13 mouse cellular contexts compared by ENCODE assay signal in the genomic region with DNA sequence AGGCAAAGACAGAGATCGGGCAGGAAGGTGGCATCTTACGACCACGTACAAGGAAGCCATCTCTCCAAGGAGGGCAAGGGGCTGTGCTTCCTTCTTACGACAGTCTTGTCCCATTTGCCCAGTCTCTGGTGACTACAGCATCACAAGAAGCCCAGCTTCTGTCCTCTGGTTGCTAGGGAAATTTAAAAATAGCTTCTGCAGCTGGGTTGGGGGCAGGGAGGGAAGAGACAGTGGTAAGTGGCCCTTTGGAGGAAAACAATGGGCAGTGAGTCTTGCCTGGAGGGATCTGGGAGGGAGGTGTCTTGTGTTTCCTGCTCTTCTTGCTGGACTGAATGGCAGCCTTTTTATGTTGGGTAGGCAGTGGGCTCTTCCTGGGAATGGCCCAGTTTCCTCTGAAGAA.
DNase-seq lines count a peak whose midpoint lies in the region; ATAC-seq and TF ChIP-seq lines count a peak whose summit lies in the region.
"Had no signal": no experiment of that assay in that cellular context is flagged by ENCODE, and none has a peak within 500 bp of the region (broad histone marks: within the 10 kb centered on the region; RNA-seq: fewer than 3 reads in every experiment).

No protein-coding gene starts in this region.

- no peak overlapping the region for H3K4me3 ChIP-seq in heart, embryonic 12.5 days
- H3K4me3 ChIP-seq in lung, adult 2 months (replicated peaks; ENCODE audit: extremely low read depth, low read depth, low read length), result no peak overlapping the region
- H3K4me3 ChIP-seq: hindbrain, embryonic 13.5 days; limb, embryonic 15.5 days; midbrain, embryonic 13.5 days had no signal

- H3K4me1 ChIP-seq in heart, embryonic 12.5 days (replicated peaks), result peaks cover 9% of the 10 kb centered on the region
- H3K4me1 ChIP-seq in lung, adult 2 months (ENCODE audit: control insufficient read depth, insufficient read depth, low read length), result no peaks in the 10 kb centered on the region
- H3K4me1 ChIP-seq: hindbrain, embryonic 13.5 days; limb, embryonic 15.5 days; midbrain, embryonic 13.5 days had no signal

- TF ChIP-seq CTCF in lung, adult 2 months (IDR thresholded peaks at IDR 0.05; ENCODE audit: insufficient read depth, low read length), result no peak
- no peak for TF ChIP-seq CTCF in brain, embryonic 14.5 days (IDR thresholded peaks at IDR 0.05; ENCODE audit: borderline replicate concordance, extremely low read depth, insufficient read depth, insufficient read length)

- no peak overlapping the region for H3K9ac ChIP-seq in heart, embryonic 12.5 days
- H3K9ac ChIP-seq: hindbrain, embryonic 13.5 days; limb, embryonic 15.5 days; midbrain, embryonic 13.5 days had no signal

- no peak overlapping the region for H3K4me2 ChIP-seq in heart, embryonic 12.5 days
- H3K4me2 ChIP-seq: heart, embryonic 11.5 days; hindbrain, embryonic 13.5 days; limb, embryonic 15.5 days; midbrain, embryonic 13.5 days had no signal

- no peaks in the 10 kb centered on the region for H3K9me3 ChIP-seq in heart, embryonic 12.5 days (replicated peaks)
- H3K9me3 ChIP-seq: hindbrain, embryonic 13.5 days; limb, embryonic 15.5 days; midbrain, embryonic 13.5 days had no signal

- H3K27ac ChIP-seq in heart, embryonic 12.5 days (ENCODE audit: poor library complexity, severe bottlenecking), result no peak overlapping the region
- H3K27ac ChIP-seq: hindbrain, embryonic 13.5 days; limb, embryonic 15.5 days; midbrain, embryonic 13.5 days had no signal

- ATAC-seq in heart, embryonic 12.5 days (ENCODE audit: insufficient number of reproducible peaks, low FRiP score), result no peak
- ATAC-seq: midbrain, embryonic 13.5 days had no signal

- H3K36me3 ChIP-seq in heart, embryonic 12.5 days, result no peaks in the 10 kb centered on the region
- H3K36me3 ChIP-seq: hindbrain, embryonic 13.5 days; limb, embryonic 15.5 days; midbrain, embryonic 13.5 days had no signal

- TF ChIP-seq POLR2A in lung, adult 2 months (IDR thresholded peaks at IDR 0.05; ENCODE audit: borderline replicate concordance, extremely low read depth, low read depth, low read length), result no peak
- TF ChIP-seq POLR2A in brain, embryonic 14.5 days (IDR thresholded peaks at IDR 0.05; ENCODE audit: borderline replicate concordance, extremely low read depth, insufficient read depth, insufficient read length, poor library complexity, severe bottlenecking), result no peak

- 62% methylated on average over 4 of the region's 4 CpGs for WGBS in heart, embryonic 12.5 days
- WGBS in lung, adult 2 months, result 51% methylated on average over 4 of the region's 4 CpGs

- no peaks in the 10 kb centered on the region for H3K27me3 ChIP-seq in heart, embryonic 12.5 days (replicated peaks)
- H3K27me3 ChIP-seq: limb, embryonic 15.5 days; midbrain, embryonic 13.5 days had no signal

- DNase-seq in heart, adult 11 months, result peak; percentile 90
- peak; percentile 3 for DNase-seq in lung, postnatal 36 days
- DNase-seq in lung, adult 2 months, result no peak
- DNase-seq in brain, embryonic 14.5 days (ENCODE audit: low read depth), result peak; percentile 31
- DNase-seq in mesoderm, embryonic 11.5 days (ENCODE audit: low read depth, low spot score), result peak; percentile 21
- no peak for DNase-seq in urinary bladder, postnatal 4 days (ENCODE audit: low spot score in 2 of 2)
- DNase-seq: cerebellum, adult 11-12 months; kidney, adult 8-10 months had no signal

Comparison
In these comparisons a context has a peak if more than half of its experiments do, and no peak if none do; other contexts are left out.
1. DNase-seq: peak in heart, adult 11 months (single experiment), lung, postnatal 36 days (single experiment), brain, embryonic 14.5 days (single experiment) and mesoderm, embryonic 11.5 days (single experiment); none in lung, adult 2 months (single experiment) and urinary bladder, postnatal 4 days (0 of 2).